Comparison of ENCODE assay signal across 8 mouse cellular contexts in genomic region chr8:88628001-88628774, GRCm38 (mm10). TPM values are rescaled to one million over a fixed set of nuclear protein-coding genes. Genes with fewer than 3 reads are reported as not detected.
DNase-seq lines count a peak whose midpoint lies in the region; ATAC-seq and TF ChIP-seq lines count a peak whose summit lies in the region.

No protein-coding gene starts in this region.

- H3K27me3 ChIP-seq in heart, embryonic 12.5 days (replicated peaks) = peaks cover 49% of the 10 kb centered on the region
- peaks cover 10% of the 10 kb centered on the region for H3K27me3 ChIP-seq in embryonic facial prominence, embryonic 15.5 days
- H3K27me3 ChIP-seq in limb, embryonic 10.5 days (ENCODE audit: low read depth, poor library complexity, severe bottlenecking) = peaks cover 63% of the 10 kb centered on the region
- no peaks in the 10 kb centered on the region for H3K27me3 ChIP-seq in small intestine, adult 2 months (ENCODE audit: control insufficient read depth, insufficient read depth, low read length)

- 59% methylated on average over 14 of the region's 14 CpGs for WGBS in heart, embryonic 12.5 days
- 53% methylated on average over 14 of the region's 14 CpGs for WGBS in embryonic facial prominence, embryonic 15.5 days
- 64% methylated on average over 14 of the region's 14 CpGs for WGBS in limb, embryonic 10.5 days
- WGBS in small intestine, adult 2 months = 80% methylated on average over 14 of the region's 14 CpGs

- no peaks in the 10 kb centered on the region for H3K36me3 ChIP-seq in heart, embryonic 12.5 days
- no peaks in the 10 kb centered on the region for H3K36me3 ChIP-seq in embryonic facial prominence, embryonic 15.5 days
- no peaks in the 10 kb centered on the region for H3K36me3 ChIP-seq in limb, embryonic 10.5 days
- peaks cover 37% of the 10 kb centered on the region for H3K36me3 ChIP-seq in small intestine, adult 2 months (ENCODE audit: control insufficient read depth, insufficient read depth, low read length)

- peak; percentile 1; the same call in 1 of the 2 replicates for ATAC-seq in heart, embryonic 12.5 days (ENCODE audit: insufficient number of reproducible peaks, low FRiP score)
- no peak; the same call in 1 of the 2 replicates for ATAC-seq in embryonic facial prominence, embryonic 15.5 days (ENCODE audit: insufficient number of reproducible peaks, low FRiP score, low TSS enrichment, low read depth)

- H3K9me3 ChIP-seq in heart, embryonic 12.5 days (replicated peaks) = no peaks in the 10 kb centered on the region
- no peaks in the 10 kb centered on the region for H3K9me3 ChIP-seq in embryonic facial prominence, embryonic 15.5 days (replicated peaks)
- no peaks in the 10 kb centered on the region for H3K9me3 ChIP-seq in limb, embryonic 10.5 days (replicated peaks)

- TF ChIP-seq CTCF in small intestine, adult 2 months (IDR thresholded peaks at IDR 0.05; ENCODE audit: extremely low read depth, insufficient read length, insufficient replicate concordance, low read depth, low read length) = no peak

- H3K9ac ChIP-seq in heart, embryonic 12.5 days = peak overlapping the region; percentile 72
- peak overlapping the region; percentile 63 for H3K9ac ChIP-seq in embryonic facial prominence, embryonic 15.5 days

- DNase-seq in heart, postnatal 4 days = no peak
- DNase-seq in R1 (ENCODE audit: low read depth, low spot score) = peak; percentile 42
- no peak for DNase-seq in limb, embryonic 10.5 days (ENCODE audit: low spot score)
- no peak for DNase-seq in ovary, adult 18-20 months (ENCODE audit: low spot score)
- no peak for DNase-seq in Muller cell, postnatal 12 days (ENCODE audit: inconsistent ontology term)

- H3K4me2 ChIP-seq in heart, embryonic 12.5 days = peak overlapping the region; percentile 96
- H3K4me2 ChIP-seq in embryonic facial prominence, embryonic 15.5 days (replicated peaks) = peak overlapping the region; percentile 80

- no peak for TF ChIP-seq POLR2A in small intestine, adult 2 months (IDR thresholded peaks at IDR 0.05; ENCODE audit: low read depth, low read length)

- H3K4me3 ChIP-seq in heart, embryonic 12.5 days = peak overlapping the region; percentile 59
- H3K4me3 ChIP-seq in embryonic facial prominence, embryonic 15.5 days (replicated peaks) = peak overlapping the region; percentile 59
- peak overlapping the region; percentile 56 for H3K4me3 ChIP-seq in limb, embryonic 10.5 days
- peak overlapping the region; percentile 60; the same call in 1 of the 2 replicates for H3K4me3 ChIP-seq in small intestine, adult 2 months (ENCODE audit: low read depth, low read length)

- H3K27ac ChIP-seq in heart, embryonic 12.5 days (ENCODE audit: poor library complexity, severe bottlenecking) = no peak overlapping the region
- 0 out of 2 replicates have a peak overlapping the region, but pooled peaks have one; percentile 58 for H3K27ac ChIP-seq in embryonic facial prominence, embryonic 15.5 days (replicated peaks)
- peak overlapping the region; percentile 88; the same call in 1 of the 2 replicates for H3K27ac ChIP-seq in limb, embryonic 10.5 days
- H3K27ac ChIP-seq in small intestine, adult 2 months (ENCODE audit: insufficient read depth, low read depth, low read length) = no peak overlapping the region

- peaks cover 6% of the 10 kb centered on the region; the same call in 1 of the 2 replicates for H3K4me1 ChIP-seq in heart, embryonic 12.5 days (replicated peaks)
- peaks cover 18% of the 10 kb centered on the region for H3K4me1 ChIP-seq in embryonic facial prominence, embryonic 15.5 days
- H3K4me1 ChIP-seq in limb, embryonic 10.5 days = peaks cover 17% of the 10 kb centered on the region
- H3K4me1 ChIP-seq in small intestine, adult 2 months (ENCODE audit: control insufficient read depth, insufficient read depth, insufficient read length, low read length) = peaks cover 12% of the 10 kb centered on the region

RNA-seq across cellular contexts. Expression of gene Snx20, which starts 7.7 kb away (rescaled TPM):
- 1.1 and 1.2 TPM in 2 replicates for polyA plus RNA-seq in heart, embryonic 12.5 days (2016; fragmentation: Nextera tagmentation; extraction: Ambion mirVana)
- 1 to 10 TPM; 1.2 to 2.1 TPM for total RNA-seq in heart, postnatal 4 days (2021)
- 3.2 and 3.4 TPM in 2 replicates for polyA plus RNA-seq in embryonic facial prominence, embryonic 15.5 days (2015; fragmentation: Nextera tagmentation; extraction: Ambion mirVana)
- 0.31 and 0.63 TPM in 2 replicates for polyA plus RNA-seq in limb, embryonic 10.5 days (2016; fragmentation: Nextera tagmentation; extraction: Ambion mirVana)
- polyA plus RNA-seq in small intestine, adult 2 months (2012; rRNA removed) = 67.6 and 210 TPM in 2 replicates

RNA-seq across cellular contexts. Expression of gene Nod2, which starts 18.9 kb away (rescaled TPM):
- 0.10 and 0.17 TPM in 2 replicates for polyA plus RNA-seq in heart, embryonic 12.5 days (2016; fragmentation: Nextera tagmentation; extraction: Ambion mirVana)
- 1 to 10 TPM in 1 of 2 experiments, under 1 TPM in 1; 0.79 to 1.1 TPM for total RNA-seq in heart, postnatal 4 days (2021)
- polyA plus RNA-seq in embryonic facial prominence, embryonic 15.5 days (2015; fragmentation: Nextera tagmentation; extraction: Ambion mirVana) = 0.55 and 0.64 TPM in 2 replicates
- polyA plus RNA-seq in limb, embryonic 10.5 days (2016; fragmentation: Nextera tagmentation; extraction: Ambion mirVana) = 0.10 and 0.18 TPM in 2 replicates
- polyA plus RNA-seq in small intestine, adult 2 months (2012; rRNA removed) = 1.7 and 2.2 TPM in 2 replicates

Comparison
In these comparisons a context has a peak if more than half of its experiments do, and no peak if none do; other contexts are left out.
1. H3K27ac ChIP-seq: peak in embryonic facial prominence, embryonic 15.5 days (single experiment) and limb, embryonic 10.5 days (single experiment); none in heart, embryonic 12.5 days (single experiment) and small intestine, adult 2 months (single experiment).
2. RNA of gene Snx20, which starts 7.7 kb away (polyA plus RNA-seq): 67.6 to 210 TPM in small intestine, adult 2 months; 3.2 to 3.4 TPM in embryonic facial prominence, embryonic 15.5 days, 1.1 to 1.2 TPM in heart, embryonic 12.5 days and 0.31 to 0.63 TPM in limb, embryonic 10.5 days; every median in the first group is over 10 times any median in the second.
3. Peak in every context shown above with its lines, with median percentiles within 50 percentile points of each other: H3K4me3 ChIP-seq.